Mouse (Mus musculus) spleen, adult 18-20 months (tissue): ENCODE results near the gene Arhgap32.
"Not testable (repeated sequence)": the region's sequence is repeated elsewhere in the genome, so short reads cannot be mapped to it uniquely, and the experiment has no call there.

ENCODE experiments used
- DNase-seq, 2 experiments: peaks; one replicate each; pipeline ENCODE4 v3.0.0; 2022; ENCODE audit warnings: mixed read lengths in 2 of 2

Arhgap32 gene

DNA sequence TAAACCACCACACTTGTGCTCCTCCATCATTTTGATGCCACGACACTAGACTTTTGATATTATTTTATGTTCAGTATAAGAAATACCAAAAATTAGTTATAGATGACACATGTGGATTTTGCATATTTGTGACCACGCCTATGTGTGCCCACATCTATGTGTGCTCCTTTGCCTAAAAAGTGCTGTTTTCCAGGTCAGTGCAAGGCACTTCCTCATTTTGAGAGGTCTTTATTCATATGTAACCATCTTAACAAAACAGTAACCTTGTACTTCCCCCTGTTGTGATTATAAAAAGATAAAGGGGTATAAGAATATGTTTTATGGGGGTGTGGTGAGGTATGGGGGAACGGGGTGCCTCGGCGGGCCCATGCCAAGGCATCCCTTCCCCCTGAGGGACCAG, 22.7 kb downstream of the Arhgap32 start:
- no peak for DNase-seq

GRCm38 (mm10) chr9:32139641-32140040, 23.7 kb downstream of the Arhgap32 start:
- DNase-seq = no peak

GRCm38 (mm10) chr9:32142834-32143233, 26.9 kb downstream of the Arhgap32 start:
- no peak for DNase-seq

DNA sequence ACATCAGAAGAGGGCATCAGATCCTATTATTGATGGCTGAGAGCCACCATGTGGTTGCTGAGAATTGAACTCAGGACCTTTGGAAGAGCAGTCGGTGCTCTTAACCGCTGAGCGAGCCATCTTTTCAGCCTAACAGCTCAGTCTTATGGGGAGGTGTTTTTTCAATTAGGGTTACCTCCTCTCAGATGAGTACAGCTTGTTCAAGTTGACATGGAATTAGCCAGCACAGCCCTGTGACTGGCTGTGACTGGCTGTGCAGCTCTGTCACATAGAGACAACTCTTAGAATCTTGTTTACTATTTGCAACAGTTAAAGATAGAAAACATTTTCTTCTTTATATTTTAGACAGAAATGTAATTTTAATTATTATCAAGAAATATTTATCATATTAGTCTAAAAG, 27.5 kb downstream of the Arhgap32 start:
- no peak for DNase-seq

- no peak for DNase-seq
These were observed 30.5 kb downstream of the Arhgap32 start for GRCm38 (mm10) chr9:32146257-32146996.

DNA sequence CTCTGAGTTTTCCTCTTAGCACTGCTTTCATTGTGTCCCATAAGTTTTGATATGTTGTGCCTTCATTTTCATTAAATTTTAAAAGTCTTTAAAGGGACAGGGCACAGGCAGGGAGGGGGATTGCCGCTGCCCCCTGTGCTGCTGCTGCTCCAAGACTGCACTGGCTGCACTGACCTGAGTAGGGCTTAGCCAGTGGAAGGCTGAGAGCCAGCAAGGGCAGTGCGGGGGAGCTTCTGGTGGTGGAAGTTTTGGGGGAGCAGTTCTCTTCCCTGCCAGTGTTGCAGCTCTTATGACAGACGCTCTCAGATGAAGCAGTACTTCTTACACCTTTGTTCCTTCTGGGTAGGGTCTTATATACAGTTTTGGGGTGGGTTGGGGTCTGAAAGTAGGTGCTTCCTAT, 33.3 kb downstream of the Arhgap32 start:
- no peak for DNase-seq

DNA sequence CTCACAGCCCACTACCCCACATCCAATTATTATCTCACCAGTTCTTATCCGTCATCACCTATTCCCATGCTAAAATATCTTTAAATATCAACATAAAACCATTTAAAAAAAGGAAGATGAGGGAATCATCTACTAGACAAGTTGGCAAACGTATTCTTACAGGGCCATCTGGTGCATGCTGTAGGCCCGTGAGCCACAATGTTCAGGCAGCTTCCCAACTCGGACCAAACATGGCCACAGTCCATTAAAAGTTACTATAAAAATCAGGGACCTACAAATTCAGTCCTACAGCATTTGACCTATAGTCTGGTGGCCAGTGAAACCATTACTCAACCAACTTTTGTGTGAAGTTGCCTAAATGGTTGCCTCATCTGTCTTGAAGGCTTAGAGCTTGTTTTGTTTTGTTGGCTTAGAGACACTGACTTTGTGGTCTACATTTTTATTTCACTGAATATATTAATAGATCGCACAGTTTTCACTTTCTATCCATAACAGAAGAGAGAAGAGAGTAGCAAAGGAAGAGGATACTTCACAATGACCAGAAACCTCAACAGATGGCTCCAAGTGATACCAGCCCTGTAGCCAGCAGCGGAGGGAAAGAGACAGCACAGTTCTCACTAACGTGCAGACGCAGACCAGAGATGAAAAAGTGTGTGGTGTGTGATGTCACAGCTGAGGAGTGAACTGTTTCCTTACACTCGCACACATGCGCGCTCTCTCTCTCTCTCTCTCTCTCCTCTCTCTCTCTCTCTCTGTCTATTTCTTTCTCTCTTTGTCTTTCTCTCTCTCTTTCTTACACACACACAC, 34.1 kb downstream of the Arhgap32 start:
- DNase-seq = no peak

GRCm38 (mm10) chr9:32154727-32155371, 38.9 kb downstream of the Arhgap32 start:
- DNase-seq = no peak

- DNase-seq = no peak
These were observed 40.8 kb downstream of the Arhgap32 start for GRCm38 (mm10) chr9:32156706-32157105.

GRCm38 (mm10) chr9:32157201-32157600, 41.3 kb downstream of the Arhgap32 start:
- no peak for DNase-seq

- peak; percentile 19 to 65 for DNase-seq
These were observed 43.1 kb downstream of the Arhgap32 start for GRCm38 (mm10) chr9:32158837-32159543.

DNA sequence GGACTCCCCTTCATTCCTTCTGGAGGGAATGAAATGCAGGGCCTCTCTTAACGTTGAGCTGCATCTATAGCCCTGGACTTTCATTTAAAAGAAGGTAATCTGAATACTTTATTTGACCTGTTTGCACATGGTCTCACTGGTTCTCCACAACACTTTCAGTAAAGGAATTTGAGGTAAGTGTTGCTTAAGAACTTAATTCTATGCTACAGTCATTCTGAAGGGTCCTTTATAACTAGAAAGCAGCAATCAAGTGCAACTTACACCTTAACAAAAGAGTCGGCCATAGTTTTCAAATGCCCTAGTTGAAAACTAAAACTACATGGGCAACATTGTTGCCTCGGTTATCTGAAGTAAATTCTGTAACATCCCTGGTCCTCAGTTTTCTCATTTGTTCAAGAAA, 43.8 kb downstream of the Arhgap32 start:
- DNase-seq = no peak

GRCm38 (mm10) chr9:32162792-32163191, 46.9 kb downstream of the Arhgap32 start:
- no peak for DNase-seq

- DNase-seq = not testable (repeated sequence)
These were observed 47.9 kb downstream of the Arhgap32 start for GRCm38 (mm10) chr9:32163820-32164219.

GRCm38 (mm10) chr9:32168546-32169137, 52.7 kb downstream of the Arhgap32 start:
- no peak for DNase-seq

DNA sequence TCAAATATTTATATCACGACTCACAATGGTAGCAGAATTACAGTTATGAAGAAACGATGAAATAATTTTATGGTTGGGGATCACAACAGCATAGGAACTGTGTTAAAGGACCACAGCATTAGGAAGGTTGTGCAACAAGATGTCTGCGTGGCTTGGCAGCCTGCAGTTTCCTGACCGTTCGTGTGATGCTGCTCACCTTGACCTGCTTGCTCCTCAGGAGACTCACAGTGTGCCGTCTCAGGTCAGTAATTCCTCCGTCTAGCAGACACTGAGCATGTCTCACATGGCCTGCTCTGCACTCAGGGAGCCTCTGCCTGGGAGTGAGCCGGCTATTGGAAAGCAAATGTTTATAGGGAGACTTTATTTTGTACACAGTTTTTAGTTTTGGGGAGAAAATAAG, 54.8 kb downstream of the Arhgap32 start:
- DNase-seq = no peak

GRCm38 (mm10) chr9:32176612-32177011, 60.7 kb downstream of the Arhgap32 start:
- DNase-seq = no peak

GRCm38 (mm10) chr9:32181170-32181569, 65.2 kb downstream of the Arhgap32 start:
- no peak for DNase-seq

DNA sequence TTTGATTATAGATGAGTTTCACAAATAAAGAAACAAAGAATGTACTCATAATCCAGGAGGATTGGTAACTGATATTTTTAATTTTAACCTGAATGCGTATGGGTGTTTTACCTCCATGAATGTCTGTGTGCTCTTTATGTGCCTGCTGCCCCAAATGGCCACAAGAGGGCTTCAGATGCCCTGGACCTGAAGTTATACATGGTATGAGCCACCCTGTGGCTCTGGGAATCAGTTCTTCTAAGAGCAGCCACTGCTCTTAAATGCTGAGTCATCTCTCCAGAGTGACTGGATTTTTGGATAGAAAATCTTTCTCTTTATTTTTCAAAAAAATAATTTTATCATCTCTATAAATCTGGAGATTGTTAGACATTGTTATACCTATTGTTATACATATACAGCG, 70.6 kb downstream of the Arhgap32 start:
- DNase-seq = no peak

GRCm38 (mm10) chr9:32192295-32193073, 76.5 kb downstream of the Arhgap32 start:
- DNase-seq = no peak

DNA sequence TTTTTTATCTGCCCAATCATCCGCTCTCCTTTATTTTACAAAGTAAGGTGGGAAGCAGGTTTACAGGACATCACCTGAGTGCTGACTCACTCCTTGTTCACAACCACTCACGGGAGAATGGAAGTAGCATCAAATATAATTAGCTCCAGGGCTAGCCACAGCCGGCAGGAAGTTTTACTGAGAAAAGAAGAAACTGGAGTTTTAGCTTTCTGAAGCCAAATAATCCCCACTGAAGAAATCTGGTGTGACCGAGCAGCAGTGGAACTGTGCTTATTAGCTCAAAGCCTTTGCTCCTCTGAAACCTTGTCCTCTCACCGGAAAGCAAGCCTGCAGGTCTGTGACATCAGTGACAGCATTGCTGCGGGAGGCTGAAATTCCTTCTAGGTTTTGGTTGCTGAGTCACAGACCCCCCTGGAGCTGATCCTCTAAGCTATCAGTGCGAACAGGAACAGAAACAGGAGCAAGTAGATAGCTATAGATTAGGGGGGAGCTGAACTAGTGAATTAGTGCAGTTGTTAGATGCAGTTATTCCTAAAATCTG, 88.6 kb downstream of the Arhgap32 start:
- no peak for DNase-seq
